Mouse (Mus musculus) adrenal gland, postnatal 36 days (tissue): Measurements from ENCODE around the gene Fhit. TPM values are rescaled to one million over a fixed set of nuclear protein-coding genes. Genes with fewer than 3 reads are reported as not detected.

Source experiments
- DNase-seq, 2 experiments: peaks; one replicate each; pipeline ENCODE4 v3.0.0; 2021; ENCODE audit warnings: mixed read lengths in 1 of 2
- total RNA-seq, 2 experiments: library from RNA; stranded (reverse); gene quantifications; 2 replicates each; pipeline ENCODE4 v1.2.3; 2021

Fhit gene
- total RNA-seq, 2 experiments from 2014 or later, result 10.9 to 12.9 TPM

GRCm38 (mm10) chr14:10129088-10129487 is 1032.7 kb downstream of the Fhit start:
- DNase-seq, result no peak

DNA sequence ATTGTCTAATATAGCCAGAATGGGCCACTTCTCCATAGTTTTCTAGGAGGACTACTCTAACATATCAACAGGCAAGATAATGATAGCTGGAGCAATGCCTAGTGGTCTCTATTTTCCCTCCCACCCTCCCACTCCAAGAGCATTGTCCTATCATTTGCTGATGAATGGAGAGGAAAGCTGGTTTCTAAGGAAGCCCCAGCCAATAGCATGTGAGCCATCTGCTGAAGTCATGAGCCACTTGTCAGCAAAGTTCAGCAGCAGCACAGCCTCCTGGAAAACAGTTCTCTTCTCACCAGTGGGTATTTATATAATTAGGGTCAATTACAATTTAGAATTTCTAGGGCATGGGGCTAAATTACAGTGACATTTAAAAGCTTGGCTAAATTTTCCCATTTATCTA is 1035.3 kb downstream of the Fhit start:
- no peak for DNase-seq

DNA sequence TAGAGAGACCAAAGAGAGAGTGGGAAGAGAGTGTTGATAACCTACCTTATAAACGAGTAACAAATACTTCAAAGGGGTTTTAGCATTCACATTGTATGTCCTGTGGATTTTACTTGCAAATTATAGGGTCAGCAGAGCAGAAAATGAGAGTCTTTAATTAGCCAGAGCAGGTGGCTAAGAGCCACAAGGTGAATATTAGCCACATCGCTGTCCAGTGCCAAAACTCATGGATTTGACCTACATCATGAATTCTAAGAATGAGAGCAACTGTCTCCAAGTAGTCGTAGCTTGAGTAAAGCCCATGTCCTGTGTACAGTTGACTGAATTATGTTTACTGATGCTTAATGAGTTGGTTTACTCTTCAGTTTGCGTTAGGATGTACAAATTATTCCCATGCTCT is 1039.7 kb downstream of the Fhit start:
- no peak for DNase-seq

DNA sequence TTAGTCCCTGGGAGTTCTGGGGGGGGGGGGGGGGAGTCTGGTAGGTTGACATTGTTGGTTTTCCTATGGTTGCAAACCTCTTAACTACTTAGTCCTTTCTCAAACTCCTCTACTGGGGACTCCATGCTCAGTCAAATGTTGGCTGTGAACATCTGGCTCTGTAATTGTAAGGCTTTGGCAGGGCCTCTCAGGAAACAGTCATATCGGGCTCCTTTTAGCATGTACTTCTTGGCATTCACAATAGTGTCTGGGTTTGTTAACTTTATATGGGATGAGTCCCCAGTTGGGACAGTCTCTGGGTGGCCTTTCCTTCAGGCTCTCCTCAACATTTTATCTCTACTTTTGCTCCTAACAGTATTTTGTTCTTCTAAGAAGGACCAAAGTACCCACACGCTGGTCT is 1065.6 kb downstream of the Fhit start:
- no peak for DNase-seq

DNA sequence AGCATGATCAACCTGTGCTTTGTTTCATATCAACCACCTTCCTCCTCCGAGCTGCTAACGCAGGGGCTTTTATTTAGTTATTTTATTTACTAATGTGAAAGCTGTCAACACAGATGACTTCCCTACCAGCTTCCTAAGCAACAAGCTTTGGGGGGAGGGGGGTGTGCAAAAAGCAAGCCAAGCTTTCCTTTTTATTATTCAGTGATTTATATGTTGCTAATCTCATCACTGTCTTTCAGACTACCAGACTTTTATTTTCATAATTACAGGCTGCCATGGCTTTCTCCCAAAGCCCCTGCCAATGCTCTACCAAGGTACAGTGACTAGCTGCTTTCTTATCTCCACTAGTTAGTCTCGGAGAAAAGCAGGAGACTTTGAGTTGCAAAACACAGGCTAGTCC is 1082.8 kb downstream of the Fhit start:
- DNase-seq, result no peak

DNA sequence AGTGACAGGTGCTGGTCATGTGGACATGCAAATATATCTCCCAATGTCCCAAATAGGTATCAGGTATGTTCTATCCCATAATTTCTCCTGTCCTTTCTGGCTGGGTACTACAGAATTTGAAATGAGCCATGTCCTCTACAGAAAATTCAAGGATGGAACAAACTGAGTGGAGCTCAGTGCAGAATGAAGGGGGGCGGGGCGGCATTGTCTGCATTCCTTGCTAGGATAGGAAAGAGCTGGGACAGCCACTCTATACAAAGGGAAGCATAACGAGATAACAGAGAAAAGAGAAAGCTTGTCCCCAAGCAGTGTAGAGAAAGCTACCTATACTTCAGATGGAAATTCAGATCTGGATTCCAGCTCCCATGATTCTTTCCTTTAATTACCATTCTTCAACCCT is 1111.9 kb downstream of the Fhit start:
- no peak for DNase-seq

GRCm38 (mm10) chr14:10047123-10047783 is 1114.6 kb downstream of the Fhit start:
- no peak for DNase-seq

DNA sequence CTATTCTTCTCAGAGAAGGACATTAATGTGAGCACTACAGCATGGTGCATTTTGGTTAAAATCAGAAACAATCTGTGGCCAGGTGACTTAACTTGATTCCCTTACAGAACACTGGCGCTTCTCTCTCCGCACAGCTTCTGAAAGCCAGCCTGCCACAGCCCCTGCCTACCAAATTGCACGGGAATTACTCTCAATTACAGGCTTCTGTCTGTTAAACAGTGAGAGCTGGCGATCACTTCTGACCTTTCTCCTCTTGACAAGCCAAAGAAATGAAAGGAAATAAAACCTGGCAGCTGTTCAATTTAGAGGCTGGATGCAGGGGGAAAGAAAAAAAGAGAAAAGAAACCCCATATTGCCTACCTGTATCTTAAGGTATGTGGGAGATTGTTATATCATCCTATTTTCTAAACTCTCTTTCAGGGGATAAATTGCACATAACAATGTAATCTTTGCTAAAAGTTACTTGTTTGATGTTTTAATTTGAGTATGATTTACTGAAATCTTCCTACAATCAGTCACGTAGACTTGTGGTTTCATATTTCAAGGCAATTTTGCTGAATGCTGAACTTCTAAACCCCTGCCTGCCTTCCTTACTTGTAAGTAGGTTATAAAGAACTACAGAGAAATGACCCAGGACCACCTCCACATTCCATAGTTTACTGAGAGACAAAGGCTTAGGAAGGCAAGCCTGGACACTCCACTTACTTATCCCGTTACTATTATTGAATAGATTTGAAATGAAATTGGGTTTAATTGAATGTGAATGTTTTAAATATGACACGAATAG is 1115.3 kb downstream of the Fhit start:
- DNase-seq, result peak in 1 of 2 experiments; percentile 13

DNA sequence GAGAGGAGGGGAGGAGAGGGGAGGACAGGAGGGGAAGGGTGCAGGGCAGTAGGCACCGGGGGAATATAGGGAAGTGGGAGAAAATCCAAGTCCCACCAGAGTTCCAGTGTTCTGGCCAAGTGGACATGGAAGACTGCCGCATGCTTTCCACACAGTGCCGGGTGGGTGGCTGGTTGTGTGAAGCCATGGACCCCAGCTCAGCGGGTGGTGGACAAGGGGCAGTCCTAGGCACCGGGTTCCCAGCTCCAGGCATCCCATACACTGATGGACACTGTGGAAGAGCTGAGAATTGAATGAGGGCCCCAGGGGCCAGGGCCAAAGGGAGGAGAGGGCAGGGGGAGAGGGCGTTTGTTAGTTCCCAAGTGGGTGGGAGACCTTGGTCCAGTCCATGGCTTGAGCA is 1123.8 kb downstream of the Fhit start:
- no peak for DNase-seq

DNA sequence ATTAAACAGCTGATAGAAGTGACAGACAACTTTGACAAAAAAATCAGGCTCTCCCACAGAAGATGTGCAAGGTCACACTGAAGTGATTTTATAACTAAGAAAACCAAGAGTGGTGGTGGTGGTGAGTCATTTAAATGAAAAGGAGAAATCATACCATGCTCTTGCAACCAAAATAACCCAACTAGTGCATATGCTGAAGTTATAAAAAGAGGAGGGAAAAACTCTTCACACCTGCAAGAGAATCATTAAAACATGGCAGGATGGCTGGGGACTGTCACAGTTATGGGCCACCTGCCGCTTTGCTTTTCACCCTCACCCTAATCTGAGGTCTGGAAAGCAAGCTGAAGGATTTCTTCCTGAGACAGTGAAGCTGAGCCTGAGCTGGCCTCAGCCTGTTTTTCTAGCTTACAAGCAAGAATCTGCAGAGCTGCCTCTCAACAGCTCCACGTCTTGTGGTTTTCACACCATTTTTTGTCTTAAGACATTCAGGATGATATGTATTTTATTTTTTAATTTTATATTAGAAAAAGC is 1125.1 kb downstream of the Fhit start:
- DNase-seq, result no peak

DNA sequence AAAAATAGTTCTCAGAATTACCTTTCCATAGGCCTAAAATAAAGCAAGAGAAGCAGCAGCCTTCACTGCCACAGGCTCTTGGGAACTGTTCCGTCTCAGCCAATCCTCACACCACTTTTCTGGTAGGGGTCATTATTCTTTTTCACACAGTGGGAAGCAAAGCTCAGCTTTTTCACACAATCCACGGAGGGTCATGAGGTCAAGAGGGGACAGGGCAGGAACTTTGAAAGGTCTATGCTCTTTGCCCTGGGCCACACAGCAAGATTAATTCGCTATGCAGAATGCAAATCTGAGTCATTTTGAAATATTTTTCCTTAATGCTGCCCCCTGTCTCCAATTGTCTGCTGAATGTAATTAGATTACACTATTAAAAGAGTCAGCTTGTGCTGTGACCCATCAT is 1126.2 kb downstream of the Fhit start:
- no peak for DNase-seq

- no peak for DNase-seq
Measured at GRCm38 (mm10) chr14:10035270-10035669, 1126.6 kb downstream of the Fhit start.

GRCm38 (mm10) chr14:10023382-10023781 is 1138.5 kb downstream of the Fhit start:
- DNase-seq, result no peak

GRCm38 (mm10) chr14:10022304-10022703 is 1139.5 kb downstream of the Fhit start:
- no peak for DNase-seq

DNA sequence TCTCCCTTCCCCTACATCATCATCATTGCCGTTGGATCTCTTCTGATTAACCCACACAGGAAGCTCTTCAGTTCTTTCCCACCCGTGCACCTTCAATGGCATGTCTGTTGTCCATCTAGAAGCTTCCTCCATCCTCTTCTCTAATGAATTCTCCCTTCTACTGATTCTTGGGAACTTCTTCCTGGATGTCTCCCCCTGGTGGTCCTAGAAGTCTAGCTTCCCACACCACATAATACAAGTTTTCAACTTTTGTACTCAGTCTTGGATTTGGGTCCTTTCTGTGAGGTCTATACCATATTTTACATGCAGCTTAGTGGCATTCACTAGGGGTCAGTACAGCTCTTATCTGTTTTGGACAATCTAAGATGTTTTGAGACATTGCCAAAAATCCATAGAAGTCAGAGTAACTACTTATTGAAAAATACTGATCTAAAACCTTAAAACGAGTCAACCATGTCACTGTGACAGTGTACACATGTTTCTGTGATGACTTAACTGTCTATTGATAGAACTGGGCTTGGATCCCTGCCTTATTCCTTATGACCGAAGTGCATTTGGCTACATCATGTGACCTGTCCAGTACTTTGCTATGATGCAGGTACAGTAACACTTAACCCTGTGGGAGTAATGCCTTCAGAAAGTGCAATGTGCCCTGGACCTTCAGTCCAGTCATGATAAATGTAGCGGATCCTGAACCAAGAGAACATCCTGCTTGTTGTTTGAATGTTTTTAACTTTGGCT is 1141.3 kb downstream of the Fhit start:
- peak in 1 of 2 experiments; percentile 2 for DNase-seq

DNA sequence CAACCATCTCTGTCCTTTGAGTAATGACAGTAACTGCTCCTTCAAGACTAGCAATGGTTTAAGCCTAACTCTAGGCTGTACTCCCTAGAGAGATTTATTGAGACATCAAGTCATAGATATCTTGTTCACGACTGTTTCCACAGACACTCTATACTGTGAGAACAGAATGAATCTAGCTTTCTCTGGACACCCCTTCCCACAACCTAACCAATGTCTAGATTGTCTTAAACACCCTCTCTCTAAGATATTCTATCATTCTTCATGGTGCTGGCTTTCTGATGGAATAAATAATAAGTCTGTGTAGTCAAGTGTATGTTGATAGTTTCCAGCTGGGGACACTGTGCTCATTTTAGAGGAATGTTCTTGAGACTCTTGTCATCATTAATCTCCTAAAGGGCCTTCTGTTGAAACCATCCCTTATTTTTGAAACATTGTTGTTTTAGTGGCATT is 1148.0 kb downstream of the Fhit start:
- DNase-seq, result no peak

GRCm38 (mm10) chr14:10013003-10013816 is 1148.6 kb downstream of the Fhit start:
- DNase-seq, result peak in 1 of 2 experiments; percentile 2

- no peak for DNase-seq
Measured at GRCm38 (mm10) chr14:10006278-10006677, 1155.6 kb downstream of the Fhit start.

GRCm38 (mm10) chr14:10003847-10004246 is 1158.0 kb downstream of the Fhit start:
- no peak for DNase-seq

GRCm38 (mm10) chr14:9990677-9991076 is 1171.2 kb downstream of the Fhit start:
- DNase-seq, result no peak

GRCm38 (mm10) chr14:9976934-9977510 is 1184.8 kb downstream of the Fhit start:
- no peak for DNase-seq
